Mouse (Mus musculus) left cerebral cortex, postnatal 36 days (tissue): ENCODE results near the gene Samd15. TPM values are rescaled to one million over a fixed set of nuclear protein-coding genes. Genes with fewer than 3 reads are reported as not detected.
A peak's percentile ranks its signal among the peaks of the same experiment; 100 is the strongest.
"Not testable (repeated sequence)": the region's sequence is repeated elsewhere in the genome, so short reads cannot be mapped to it uniquely, and the experiment has no call there.

Source experiments
- DNase-seq, 2 experiments: peaks; one replicate each; pipeline ENCODE4 v3.0.0; 2021 to 2022; ENCODE audit warnings: low spot score in 2 of 2, mixed read lengths in 1 of 2
- intact Hi-C: fragments of 180-260 bp; cut with DNase I; formaldehyde crosslinking; loops from one replicate; pipeline ENCODE4 v1.15.1; 2025
- total RNA-seq, 2 experiments: library from RNA; stranded (reverse); gene quantifications; 2 replicates each; pipeline ENCODE4 v1.2.3; 2021

Gene Samd15
- 1 to 10 TPM; 4.1 to 4.8 TPM for total RNA-seq

DNA sequence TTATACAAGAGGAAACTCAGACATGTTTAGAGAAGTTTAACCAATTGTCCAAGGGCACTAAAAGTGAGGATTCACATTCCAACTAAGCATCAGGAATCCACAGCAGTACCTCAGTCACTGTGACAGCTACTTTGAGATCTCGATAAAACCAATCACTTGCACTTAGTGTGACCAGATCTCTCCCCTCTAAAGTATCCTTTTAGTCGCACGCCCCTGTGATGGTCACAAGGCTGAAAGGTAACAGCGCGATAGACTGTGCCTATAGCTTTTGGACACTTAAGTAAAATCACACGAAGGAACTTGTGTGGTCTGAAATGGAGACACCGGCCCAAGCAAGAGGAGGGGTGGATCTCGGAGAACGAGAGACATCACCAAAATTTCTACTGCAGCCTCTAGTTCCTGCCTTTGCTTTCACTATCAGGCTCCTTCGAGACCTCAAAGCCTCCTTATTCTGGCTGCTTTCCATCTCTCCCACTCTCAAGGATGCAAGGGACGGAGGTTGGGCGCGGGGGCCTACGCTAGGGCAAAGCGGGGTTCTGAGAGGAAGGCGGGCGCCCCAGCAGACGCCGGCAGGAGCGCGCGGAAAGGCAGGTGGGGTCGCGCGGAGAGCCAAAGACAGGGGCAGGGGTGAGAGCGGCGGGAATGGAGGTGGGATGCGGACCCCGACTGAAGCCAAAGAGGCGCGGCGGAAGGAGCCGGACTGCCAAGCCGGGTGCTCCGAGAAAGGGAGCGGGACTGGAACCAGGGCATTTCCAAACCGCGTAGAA is at the start of gene Samd15:
Gene Samd15, plus strand, starts transcription at position 518 of the 767 bp plus-strand sequence.
- peak in 1 of 2 experiments; percentile 59 for DNase-seq
- intact Hi-C loops, result no loop called here

- intact Hi-C loops, DNase-seq: not testable (repeated sequence)
Measured at GRCm38 (mm10) chr12:87154448-87154847, 45.1 kb upstream of the Samd15 start.

DNA sequence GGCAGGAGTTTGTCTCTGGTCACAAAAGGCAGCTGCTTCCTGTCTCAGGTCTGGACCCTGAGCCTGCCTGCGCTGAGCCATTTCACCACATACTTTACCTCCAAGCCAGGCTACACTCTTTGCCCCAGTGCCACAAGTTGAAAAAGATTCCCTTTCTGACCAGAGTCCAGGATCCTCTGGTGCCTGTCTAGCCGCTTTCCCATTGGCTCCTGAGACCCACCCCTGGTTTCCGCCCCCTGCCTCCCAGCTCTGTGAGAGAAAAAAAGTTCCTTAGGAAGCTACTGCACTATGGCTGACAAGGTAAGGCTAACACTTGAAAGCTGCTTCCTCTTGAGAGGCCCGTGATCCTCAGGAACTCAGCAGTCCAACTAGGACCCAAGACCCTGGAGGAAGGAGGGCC is 42.2 kb upstream of the Samd15 start:
- DNase-seq, result no peak
- intact Hi-C loops, result no loop called here

GRCm38 (mm10) chr12:87158099-87158498 is 41.4 kb upstream of the Samd15 start:
- intact Hi-C loops, result no loop called here
- DNase-seq, result no peak

DNA sequence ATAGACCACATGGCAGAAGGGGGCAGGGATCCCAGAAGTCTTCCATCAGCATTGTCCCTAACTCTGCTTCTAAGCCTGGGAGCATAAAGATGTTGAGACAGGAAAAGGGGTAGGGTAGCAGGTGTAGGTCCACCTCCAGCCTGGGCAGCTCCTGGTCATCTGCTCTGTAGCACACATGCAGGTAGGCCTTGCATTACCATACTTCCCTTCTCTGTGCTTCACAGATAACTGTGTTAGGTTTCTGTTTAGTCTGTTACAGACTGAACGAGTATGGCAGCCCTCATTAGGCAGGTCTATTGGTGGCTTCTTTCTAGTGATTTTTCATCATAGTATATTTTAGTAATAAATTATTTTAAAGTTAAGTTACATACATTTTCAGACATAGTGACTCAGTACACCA is 39.2 kb upstream of the Samd15 start:
- intact Hi-C loops, result no loop called here
- no peak for DNase-seq

GRCm38 (mm10) chr12:87160815-87161214 is 38.7 kb upstream of the Samd15 start:
- no peak for DNase-seq
- intact Hi-C loops, result no loop called here

DNA sequence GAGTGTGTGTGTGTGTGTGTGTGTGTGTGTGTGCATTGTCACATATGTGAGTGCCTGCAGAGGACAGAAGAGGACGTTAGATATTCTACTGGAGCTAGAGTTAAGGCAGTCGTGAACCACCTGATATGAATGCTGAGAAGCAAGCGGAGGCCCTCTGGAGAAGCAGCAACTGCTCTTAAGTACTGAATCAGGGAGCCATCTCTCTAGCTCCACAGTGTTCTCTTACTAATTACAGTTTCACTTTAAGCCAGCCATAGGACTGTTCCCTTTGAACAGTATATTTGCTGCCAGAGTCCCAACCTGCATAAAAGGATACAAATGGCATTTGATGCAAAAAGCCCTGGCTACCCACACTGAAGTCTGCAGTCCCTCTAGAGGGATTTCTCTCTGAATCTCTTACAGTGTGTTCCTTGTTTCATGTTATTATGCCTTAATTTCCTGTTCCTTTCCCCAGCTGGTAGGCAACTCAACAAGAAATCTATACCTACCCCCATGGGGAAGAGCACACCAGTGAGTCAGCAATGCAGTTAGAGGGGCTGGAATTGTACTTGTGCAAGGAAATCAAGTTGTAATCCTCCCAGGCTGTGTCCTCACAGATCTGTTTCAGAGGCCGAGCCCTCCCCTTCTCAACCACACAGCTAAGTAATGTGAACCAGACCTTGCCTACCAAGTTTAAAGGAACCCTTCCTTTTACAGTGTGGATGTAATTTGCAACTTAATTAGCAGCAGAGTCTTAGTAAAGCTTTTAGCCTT is 24.2 kb upstream of the Samd15 start:
- no peak for DNase-seq
- intact Hi-C loops, result no loop called here

GRCm38 (mm10) chr12:87177631-87178030 is 21.9 kb upstream of the Samd15 start:
- DNase-seq, result no peak
- intact Hi-C loops, result no loop called here

GRCm38 (mm10) chr12:87193008-87193407 is 6.5 kb upstream of the Samd15 start:
- intact Hi-C loops, result no loop called here

GRCm38 (mm10) chr12:87195069-87195468 is 4.5 kb upstream of the Samd15 start:
- intact Hi-C loops, result no loop called here
- DNase-seq, result no peak

More at GRCm38 (mm10) chr12:87193008-87193407, 6.5 kb upstream of the Samd15 start:
- no peak for DNase-seq

GRCm38 (mm10) chr12:87196310-87196709 is 3.2 kb upstream of the Samd15 start:
- intact Hi-C loops, result no loop called here
- no peak for DNase-seq

DNA sequence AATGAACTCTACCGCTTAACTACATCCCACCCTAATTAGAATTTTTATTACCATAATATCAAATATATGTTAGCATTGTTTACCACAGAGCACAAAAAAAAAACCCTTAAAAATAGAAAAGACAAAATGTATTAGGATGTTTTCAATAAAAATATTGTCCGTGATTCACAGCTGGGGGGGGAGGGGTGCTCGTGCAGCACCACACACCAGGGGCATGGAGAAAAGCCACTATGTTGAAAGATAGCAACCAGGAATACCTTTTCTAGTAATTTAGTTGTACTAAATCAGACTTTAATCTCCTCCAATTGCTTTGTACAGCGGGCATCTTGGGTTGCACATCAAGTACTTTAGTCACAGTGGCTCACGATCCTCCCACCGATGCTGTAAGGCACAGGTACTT is 731 bp upstream of the Samd15 start:
- DNase-seq, result no peak

GRCm38 (mm10) chr12:87199973-87200586 is 557 bp downstream of the Samd15 start, which contains the start of gene Tmed8:
TSS of gene Tmed8 (minus strand) at chr12:87200454.
- intact Hi-C loops, result loop anchor here (5.0 kb wide), 1 partner anchor 53 kb away; the partner anchor contains the start of genes Gstz1 and Pomt2
- DNase-seq, result peak; percentile 79 to 80

More for the DNA sequence above, 731 bp upstream of the Samd15 start:
- intact Hi-C loops, result no loop called here

GRCm38 (mm10) chr12:87201694-87202093 is 2.2 kb downstream of the Samd15 start:
- intact Hi-C loops, result loop anchor here (5.0 kb wide), 1 partner anchor 54 kb away; the partner anchor contains the start of genes Gstz1 and Pomt2
- DNase-seq, result no peak

GRCm38 (mm10) chr12:87205789-87206188 is 6.3 kb downstream of the Samd15 start:
- DNase-seq, result not testable (repeated sequence)

GRCm38 (mm10) chr12:87212844-87213606 is 13.5 kb downstream of the Samd15 start:
- intact Hi-C loops, result no loop called here
- no peak for DNase-seq

More at GRCm38 (mm10) chr12:87205789-87206188, 6.3 kb downstream of the Samd15 start:
- intact Hi-C loops, result not testable (repeated sequence)

DNA sequence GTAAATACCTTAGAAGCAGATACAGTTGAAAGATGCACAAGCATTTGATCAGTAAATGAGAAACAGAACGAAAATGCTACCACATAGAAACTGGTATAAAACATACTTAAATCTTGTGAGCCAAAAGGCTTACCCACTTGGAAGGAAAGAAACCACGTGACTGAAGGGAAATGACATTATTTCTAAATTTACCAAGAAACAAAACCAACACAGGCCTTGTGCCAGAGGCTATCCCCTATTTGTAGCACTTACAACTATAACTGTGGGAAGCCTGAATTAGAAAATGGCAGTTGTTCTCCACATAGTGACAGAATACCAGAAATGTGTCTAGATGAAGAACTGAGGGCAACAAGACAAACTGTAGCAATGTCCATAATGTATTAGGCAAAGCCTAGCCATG is 16.5 kb downstream of the Samd15 start:
- DNase-seq, result no peak
- intact Hi-C loops, result no loop called here

GRCm38 (mm10) chr12:87217596-87217995 is 18.1 kb downstream of the Samd15 start:
- intact Hi-C loops, result no loop called here
- no peak for DNase-seq

DNA sequence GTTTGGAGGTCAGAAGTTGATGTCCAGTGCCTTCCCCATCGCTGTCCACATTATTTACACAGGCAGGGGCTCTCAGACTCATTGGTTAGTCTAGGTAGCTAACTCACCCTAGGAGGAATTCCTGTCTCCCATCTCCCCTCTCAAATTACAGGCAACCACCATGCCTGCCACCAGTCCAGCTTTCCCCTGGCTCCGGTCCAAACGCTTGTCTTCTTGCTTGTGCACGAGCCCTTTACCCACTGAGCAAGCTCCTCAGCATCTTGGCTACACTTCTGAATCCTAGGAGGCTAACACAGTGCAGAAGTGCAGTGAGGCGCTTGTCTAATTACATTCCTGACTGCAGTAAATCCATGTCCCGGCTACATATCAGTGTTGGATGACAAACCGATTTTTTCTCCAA is 19.8 kb downstream of the Samd15 start:
- intact Hi-C loops, result no loop called here
- no peak for DNase-seq
